Mouse (Mus musculus): Measurements from ENCODE around the gene Acp5. TPM values are rescaled to one million over a fixed set of nuclear protein-coding genes. Genes with fewer than 3 reads are reported as not detected.

Acp5 gene
- polyA plus RNA-seq, 1 experiment: 23.8 TPM

GRCm38 (mm10) chr9:22085022-22085834 is 50.3 kb downstream of the Acp5 start, which contains the start of gene Ecsit:
Gene Ecsit, minus strand, starts transcription at chr9:22085438.
- Histone ChIP-seq H3K36me3 (replicated peaks; ENCODE audit: low read length) (peaks cover 12% of the 10 kb centered on the region), H3K27me3 (replicated peaks) (peaks cover 7% of the 10 kb centered on the region), H3K9me3 (no peaks in the 10 kb centered on the region), H3K4me3 (replicated peaks) (peak within 1 kb of the TSS; percentile 98), H3K4me1 (peaks cover 34% of the 10 kb centered on the region)
- TF ChIP-seq GATA1 (IDR thresholded peaks at IDR 0.05; ENCODE audit: borderline replicate concordance, low read length) (no peak), FLI1 (IDR thresholded peaks at IDR 0.05; ENCODE audit: low read length) (peak; percentile 15; the same call in 1 of the 2 replicates)

DNA sequence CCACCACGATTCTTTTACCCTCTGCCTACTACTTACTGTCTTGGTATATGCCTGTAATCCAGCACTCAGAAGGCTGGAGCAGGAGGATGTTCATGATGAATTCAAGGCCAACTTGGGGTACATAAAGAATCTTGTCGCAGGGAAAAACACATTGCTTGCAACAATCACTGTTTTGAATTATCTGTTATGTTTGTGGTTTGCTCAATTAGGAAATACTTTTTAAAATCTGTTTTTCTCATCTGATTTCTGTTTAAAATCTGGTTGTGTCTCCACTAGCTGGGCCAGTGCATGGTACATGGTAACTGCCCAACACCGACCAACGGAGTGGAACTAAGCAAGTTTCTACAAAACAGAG is 50.9 kb downstream of the Acp5 start:
- H3K27me3 ChIP-seq (replicated peaks): peaks cover 5% of the 10 kb centered on the region
- TF ChIP-seq FLI1 (IDR thresholded peaks at IDR 0.05; ENCODE audit: low read length) (no peak), GATA1 (IDR thresholded peaks at IDR 0.05; ENCODE audit: borderline replicate concordance, low read length) (no peak)
- H3K9me3 ChIP-seq: no peaks in the 10 kb centered on the region
- H3K36me3 ChIP-seq (replicated peaks; ENCODE audit: low read length): peaks cover 17% of the 10 kb centered on the region
- peaks cover 34% of the 10 kb centered on the region for H3K4me1 ChIP-seq
- peak overlapping the region; percentile 98 for H3K4me3 ChIP-seq (replicated peaks)

Other genes starting within 250 kb of the Acp5 start
- 1.7 and 4.9 TPM in 2 replicates for gene Rab3d, start 217.5 kb downstream of the Acp5 start, polyA plus RNA-seq (2012; ENCODE audit: insufficient read depth, low replicate concordance)
- 0.67 and 4.8 TPM in 2 replicates for gene Ccdc159, start 208.2 kb downstream of the Acp5 start, polyA plus RNA-seq (2012; ENCODE audit: insufficient read depth, low replicate concordance)
- gene Tmem205, start 208.2 kb downstream of the Acp5 start, polyA plus RNA-seq (2012; ENCODE audit: insufficient read depth, low replicate concordance): 33.0 and 55.9 TPM in 2 replicates
- gene Plppr2, start 198.7 kb downstream of the Acp5 start, polyA plus RNA-seq (2012; ENCODE audit: insufficient read depth, low replicate concordance): 3.1 and 6.4 TPM in 2 replicates
- gene Swsap1, start 180.0 kb downstream of the Acp5 start, polyA plus RNA-seq (2012; ENCODE audit: insufficient read depth, low replicate concordance): 3.9 and 5.9 TPM in 2 replicates
- 171 and 223 TPM in 2 replicates for gene Epor, start 172.2 kb downstream of the Acp5 start, polyA plus RNA-seq (2012; ENCODE audit: insufficient read depth, low replicate concordance)
- gene Rgl3, start 146.3 kb downstream of the Acp5 start, polyA plus RNA-seq (2012; ENCODE audit: insufficient read depth, low replicate concordance): 2.2 and 5.6 TPM in 2 replicates
- gene Ccdc151, start 133.1 kb downstream of the Acp5 start, polyA plus RNA-seq (2012; ENCODE audit: insufficient read depth, low replicate concordance): 0.18 TPM in 1 of 2 replicates, not detected in the other
- 194 and 215 TPM in 2 replicates for gene Prkcsh, start 132.9 kb downstream of the Acp5 start, polyA plus RNA-seq (2012; ENCODE audit: insufficient read depth, low replicate concordance)
- 0.21 TPM in 1 of 2 replicates, not detected in the other for gene Elavl3, start 83.7 kb downstream of the Acp5 start, polyA plus RNA-seq (2012; ENCODE audit: insufficient read depth, low replicate concordance)
- gene Gm49318, start 64.5 kb downstream of the Acp5 start, polyA plus RNA-seq (2012; ENCODE audit: insufficient read depth, low replicate concordance): not detected in 2 replicates
- gene Zfp653, start 64.3 kb downstream of the Acp5 start, polyA plus RNA-seq (2012; ENCODE audit: insufficient read depth, low replicate concordance): 10.8 and 17.6 TPM in 2 replicates
- 7.2 and 16.8 TPM in 2 replicates for gene Ecsit, start 50.3 kb downstream of the Acp5 start, polyA plus RNA-seq (2012; ENCODE audit: insufficient read depth, low replicate concordance)
- not detected in 2 replicates for gene Cnn1, start 36.5 kb downstream of the Acp5 start, polyA plus RNA-seq (2012; ENCODE audit: insufficient read depth, low replicate concordance)
- 75.4 and 147 TPM in 2 replicates for gene Elof1, start 18.5 kb downstream of the Acp5 start, polyA plus RNA-seq (2012; ENCODE audit: insufficient read depth, low replicate concordance)
- 28.4 TPM in 1 of 2 replicates, not detected in the other for gene Pigyl, start 21.1 kb upstream of the Acp5 start, polyA plus RNA-seq (2012; ENCODE audit: insufficient read depth, low replicate concordance)
- not detected in 2 replicates for gene Zfp872, start 52.4 kb upstream of the Acp5 start, polyA plus RNA-seq (2012; ENCODE audit: insufficient read depth, low replicate concordance)
- 2.1 and 3.1 TPM in 2 replicates for gene Zfp809, start 90.0 kb upstream of the Acp5 start, polyA plus RNA-seq (2012; ENCODE audit: insufficient read depth, low replicate concordance)
- 0.18 TPM in 1 of 2 replicates, not detected in the other for gene Zfp599, start 124.2 kb upstream of the Acp5 start, polyA plus RNA-seq (2012; ENCODE audit: insufficient read depth, low replicate concordance)
- gene Zfp810, start 171.9 kb upstream of the Acp5 start, polyA plus RNA-seq (2012; ENCODE audit: insufficient read depth, low replicate concordance): 1.2 TPM in 1 of 2 replicates, not detected in the other